Mouse (Mus musculus) monocyte, adult 2 months (primary cell): ENCODE measurements around the gene Gnb1l.
"Not testable (repeated sequence)": the region's sequence is repeated elsewhere in the genome, so short reads cannot be mapped to it uniquely, and the experiment has no call there.

Experiments used
- DNase-seq, 2 experiments: peaks; one replicate each; pipeline ENCODE4 v3.0.0; 2022; ENCODE audit warnings: low spot score in 2 of 2, low read depth in 1 of 2

The Gnb1l gene

GRCm38 (mm10) chr16:18482431-18482830, 16.1 kb upstream of the Gnb1l start:
- no peak for DNase-seq

DNA sequence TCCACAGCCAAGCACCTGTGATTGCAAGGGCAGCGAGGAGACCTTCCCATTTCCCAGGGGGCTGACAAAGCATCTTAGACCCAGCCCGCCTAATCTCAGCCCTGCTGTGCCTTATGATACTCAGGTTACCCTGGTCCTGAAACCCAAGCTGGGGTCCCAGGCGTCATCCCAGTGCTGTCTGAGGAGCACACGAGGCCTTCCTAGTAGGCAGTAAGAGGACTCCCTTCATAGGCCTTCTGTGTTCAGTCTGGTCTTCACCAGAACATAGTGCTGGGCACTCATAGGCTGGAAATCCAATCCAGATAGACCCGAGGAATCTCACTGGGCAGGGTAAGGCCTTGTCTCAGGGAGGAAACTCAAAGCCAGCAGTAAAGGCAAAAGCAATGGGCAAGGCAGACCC, 14.7 kb upstream of the Gnb1l start:
- no peak for DNase-seq

DNA sequence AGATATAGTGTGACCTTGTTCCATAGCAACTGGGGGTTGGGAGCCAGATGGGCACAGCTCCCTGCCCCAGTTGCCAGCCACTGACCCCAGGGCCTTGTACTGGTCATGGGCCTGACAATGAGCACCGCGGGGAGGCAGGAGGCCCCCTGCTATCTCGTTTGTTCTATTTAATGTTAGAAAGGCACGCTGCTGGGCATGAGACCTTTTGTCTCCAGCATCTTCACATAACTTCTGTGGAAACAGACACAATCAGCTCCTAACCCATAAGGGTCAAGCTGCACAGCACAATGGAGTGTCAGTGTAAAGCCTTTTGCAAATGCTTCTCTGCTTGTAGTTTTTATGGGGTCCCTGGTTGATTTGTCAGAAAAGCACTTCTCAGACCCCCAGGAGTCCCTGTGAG, 14.1 kb upstream of the Gnb1l start:
- DNase-seq: no peak

DNA sequence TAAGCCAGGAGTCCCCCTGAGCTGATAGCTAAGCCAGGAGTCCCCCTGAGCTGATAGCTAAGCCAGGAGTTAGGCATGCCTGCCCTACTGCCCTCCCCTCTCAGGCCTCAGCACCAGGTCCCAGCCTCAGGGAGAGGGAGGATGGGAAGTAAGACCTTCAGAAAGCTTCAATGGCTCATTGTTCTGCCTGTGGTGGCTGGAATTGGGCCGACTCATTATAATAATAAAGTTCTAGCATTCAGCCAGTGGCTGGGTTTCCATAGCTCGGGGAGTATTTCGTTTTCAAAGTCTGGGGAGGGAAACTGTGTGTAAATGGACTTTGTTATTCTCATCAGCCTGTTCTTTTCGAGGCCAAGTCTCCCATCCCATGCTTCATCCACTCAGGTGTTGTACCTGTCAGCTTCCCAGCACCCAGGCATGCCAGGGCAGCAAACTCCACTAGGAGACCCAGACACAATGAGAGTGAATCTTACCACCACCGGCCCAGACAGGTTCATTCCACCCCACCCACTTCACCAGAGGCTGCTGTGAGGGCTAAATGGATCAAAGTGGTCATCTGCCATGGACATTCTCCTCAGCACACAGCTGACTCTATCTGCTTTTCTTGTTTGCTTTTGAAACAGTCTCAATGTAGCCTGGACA, 13.6 kb upstream of the Gnb1l start:
- no peak for DNase-seq

DNA sequence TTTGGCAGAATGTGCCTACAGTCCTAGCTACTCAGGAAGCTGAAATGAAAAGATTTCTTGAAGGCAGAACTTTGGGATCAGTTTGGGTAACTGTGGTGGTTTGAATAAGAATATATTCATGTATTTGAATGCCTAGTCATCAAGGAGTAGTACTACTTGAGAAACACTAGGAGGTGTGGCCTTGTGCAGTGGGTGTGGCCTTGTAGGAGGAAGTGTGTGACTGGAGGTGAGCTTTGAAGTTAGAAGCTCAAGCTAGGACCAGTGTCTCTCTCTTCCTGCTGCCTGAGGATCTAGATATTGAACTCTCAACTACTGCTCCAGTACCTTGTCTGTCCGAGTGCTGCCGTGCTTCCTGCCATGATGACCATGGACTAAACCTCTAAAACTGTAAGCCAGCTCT, 12.4 kb upstream of the Gnb1l start:
- DNase-seq: no peak

DNA sequence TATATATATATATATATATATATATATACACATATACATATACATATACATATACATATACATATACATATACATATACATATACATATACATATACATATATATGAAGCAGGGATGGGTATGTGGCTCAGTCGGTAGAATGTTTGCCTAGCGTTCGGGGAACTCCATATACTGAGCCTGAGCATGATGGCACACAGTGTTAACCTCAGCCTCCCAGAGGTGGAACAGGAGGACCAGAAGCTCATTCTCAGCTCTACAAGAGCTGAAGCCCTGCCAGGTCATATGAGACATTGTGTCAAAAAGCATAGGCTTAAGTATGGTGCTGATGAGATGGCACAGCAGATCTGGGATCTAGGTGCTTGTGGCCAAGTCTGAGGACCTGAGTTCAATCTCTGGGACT, 8.2 kb upstream of the Gnb1l start:
- DNase-seq: no peak

GRCm38 (mm10) chr16:18490894-18491293, 7.6 kb upstream of the Gnb1l start:
- no peak for DNase-seq

GRCm38 (mm10) chr16:18497865-18498515, 523 bp upstream of the Gnb1l start:
- no peak for DNase-seq

DNA sequence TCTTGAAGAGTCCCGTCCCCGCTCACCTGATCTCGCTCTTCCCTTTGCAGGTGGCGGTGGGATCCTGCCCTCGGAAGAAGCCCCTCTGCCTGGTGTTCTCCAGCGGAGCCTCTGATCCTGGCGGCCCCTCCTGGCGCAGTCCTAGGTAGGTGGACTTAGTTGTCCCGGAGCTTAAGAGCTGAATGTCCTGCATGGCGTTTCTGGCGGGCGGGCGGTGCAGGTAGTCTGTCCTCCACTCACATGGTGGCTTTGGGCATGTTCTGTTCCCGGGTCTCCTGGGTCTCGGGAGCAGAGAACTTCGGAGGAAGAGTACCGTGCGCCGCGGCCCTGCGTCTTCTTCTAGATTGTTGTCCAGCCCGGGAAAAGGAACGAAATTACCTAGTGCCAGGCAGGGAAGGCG, 483 bp downstream of the Gnb1l start:
- DNase-seq: no peak

GRCm38 (mm10) chr16:18501531-18501930, 3.0 kb downstream of the Gnb1l start:
- no peak for DNase-seq

- no peak for DNase-seq
Observed at GRCm38 (mm10) chr16:18503566-18504342, 5.2 kb downstream of the Gnb1l start.

- DNase-seq: no peak
Observed at GRCm38 (mm10) chr16:18506524-18507199, 8.1 kb downstream of the Gnb1l start.

- DNase-seq: no peak
Observed at GRCm38 (mm10) chr16:18507200-18507549, 8.7 kb downstream of the Gnb1l start.

GRCm38 (mm10) chr16:18511741-18512140, 13.2 kb downstream of the Gnb1l start:
- DNase-seq: no peak

DNA sequence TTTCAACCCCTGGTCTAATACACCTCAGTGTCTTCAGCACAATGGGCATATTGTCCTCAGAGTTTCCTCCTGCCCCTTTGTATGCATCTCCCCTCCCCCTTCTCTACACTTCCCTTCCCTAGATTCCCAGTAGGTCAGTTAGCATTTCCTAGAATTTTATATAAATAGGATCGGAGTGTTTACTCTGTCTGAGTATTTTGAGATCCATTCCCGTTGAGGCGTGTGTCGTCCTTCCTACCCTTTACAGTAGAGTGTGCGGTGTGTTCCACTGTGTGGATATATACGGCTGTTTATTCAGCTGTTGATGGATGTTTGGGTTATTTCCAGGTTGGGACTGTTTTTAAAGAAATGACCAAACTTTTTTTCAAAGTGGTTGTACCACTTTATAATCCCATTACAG, 15.0 kb downstream of the Gnb1l start:
- no peak for DNase-seq

GRCm38 (mm10) chr16:18518091-18518490, 19.6 kb downstream of the Gnb1l start:
- DNase-seq: no peak

- no peak for DNase-seq
Observed at GRCm38 (mm10) chr16:18523563-18524245, 25.2 kb downstream of the Gnb1l start.

GRCm38 (mm10) chr16:18528656-18529055, 30.1 kb downstream of the Gnb1l start:
- DNase-seq: no peak

- not testable (repeated sequence) for DNase-seq
Observed at GRCm38 (mm10) chr16:18533061-18533460, 34.5 kb downstream of the Gnb1l start.

GRCm38 (mm10) chr16:18537407-18537990, 39.0 kb downstream of the Gnb1l start:
- no peak for DNase-seq

DNA sequence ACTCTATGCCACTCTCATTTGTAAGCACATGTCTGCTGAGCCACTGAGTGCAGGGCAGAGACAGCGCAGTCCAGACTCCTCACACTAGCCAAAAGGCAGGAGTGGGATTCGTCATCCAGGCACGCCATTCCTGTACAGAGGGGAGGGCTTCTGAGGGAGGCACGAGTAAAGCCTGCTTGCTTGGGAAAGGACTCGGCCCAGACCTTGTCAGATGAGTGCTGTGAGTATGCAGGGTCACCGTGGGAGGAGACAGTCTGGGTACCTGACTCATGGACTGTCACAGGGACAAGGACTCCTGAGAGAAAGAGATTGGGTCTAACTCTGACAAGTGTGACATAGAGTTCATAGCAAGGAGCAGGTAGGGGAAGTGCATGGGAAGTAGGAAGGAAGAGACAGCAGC, 40.8 kb downstream of the Gnb1l start:
- no peak for DNase-seq
